In the genomic region with DNA sequence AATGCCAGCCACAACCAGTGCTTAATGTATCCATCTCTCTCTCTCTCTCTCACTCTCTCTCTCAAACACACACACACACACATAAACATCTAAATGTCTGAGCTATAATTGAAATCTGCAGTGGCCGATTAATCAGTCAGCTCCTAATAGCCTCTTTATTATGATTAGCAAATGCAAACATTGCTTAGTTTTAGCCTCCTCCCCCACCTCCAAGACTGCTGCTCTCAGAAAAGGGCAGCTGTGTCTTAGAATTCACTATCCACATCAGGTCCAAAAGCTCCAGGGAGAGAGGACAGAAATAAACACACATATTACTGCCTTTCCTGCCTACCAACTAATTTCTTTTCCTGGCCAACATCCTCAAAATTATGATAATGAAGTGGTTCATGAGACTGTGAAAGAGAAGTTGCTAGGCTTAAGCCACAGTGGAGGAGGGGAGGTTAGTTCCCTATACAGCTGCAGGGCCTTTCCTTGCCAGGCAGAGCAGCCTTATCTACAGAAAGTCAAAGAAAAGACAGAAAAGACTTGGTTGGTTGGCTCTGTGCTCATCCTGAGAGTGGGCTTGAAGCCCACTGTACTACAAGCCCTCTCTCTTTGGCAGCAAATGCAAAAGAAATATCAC, we compare ENCODE assay signal across 8 mouse cellular contexts.
DNase-seq lines count a peak whose midpoint lies in the region; ATAC-seq lines count a peak whose summit lies in the region.

No protein-coding gene starts in this region.

- peak overlapping the region; percentile 14; the same call in 1 of the 2 replicates for H3K27ac ChIP-seq in hindbrain, embryonic 15.5 days (replicated peaks)
- no peak overlapping the region for H3K27ac ChIP-seq in midbrain, embryonic 14.5 days (replicated peaks; ENCODE audit: low read depth, low read length)

- H3K36me3 ChIP-seq in hindbrain, embryonic 15.5 days, result no peaks in the 10 kb centered on the region
- H3K36me3 ChIP-seq in midbrain, embryonic 14.5 days (ENCODE audit: control insufficient read depth, insufficient read depth, low read length), result no peaks in the 10 kb centered on the region

- H3K9ac ChIP-seq in hindbrain, embryonic 15.5 days, result no peak overlapping the region
- H3K9ac ChIP-seq in midbrain, embryonic 14.5 days (replicated peaks; ENCODE audit: low read length), result no peak overlapping the region

- no peak overlapping the region for H3K4me3 ChIP-seq in hindbrain, embryonic 15.5 days
- no peak overlapping the region for H3K4me3 ChIP-seq in midbrain, embryonic 14.5 days (replicated peaks; ENCODE audit: low read depth, low read length)

- peak; percentile 34 for DNase-seq in layer of hippocampus, adult 9-11 months
- no peak for DNase-seq in layer of hippocampus, adult 9-10 months (ENCODE audit: low spot score)
- DNase-seq in c-Kit-positive CD71-negative TER-119-negative erythroid progenitor cells, embryonic 14.5 days (ENCODE audit: low read depth), result peak; percentile 23
- DNase-seq in midbrain, embryonic 14.5 days, result peak; percentile 71
- DNase-seq in adrenal gland, adult (ENCODE audit: inconsistent age in 2 of 2, low spot score in 1 of 2), result no peak
- no peak for DNase-seq in cerebellum, adult 18-20 months

- H3K9me3 ChIP-seq in hindbrain, embryonic 15.5 days, result no peaks in the 10 kb centered on the region
- no peaks in the 10 kb centered on the region for H3K9me3 ChIP-seq in midbrain, embryonic 14.5 days (ENCODE audit: control insufficient read depth, low read length)

- peaks cover 4% of the 10 kb centered on the region; the same call in 1 of the 2 replicates for H3K4me1 ChIP-seq in hindbrain, embryonic 15.5 days (replicated peaks)
- H3K4me1 ChIP-seq in midbrain, embryonic 14.5 days (ENCODE audit: control insufficient read depth, insufficient read depth, low read length), result 0 out of 2 replicates have a peak, but pooled peaks cover 5% of the 10 kb centered on the region

- 29% methylated on average over 1 of the region's 1 CpGs for WGBS in hindbrain, embryonic 15.5 days
- 40% methylated on average over 1 of the region's 1 CpGs for WGBS in midbrain, embryonic 14.5 days

- H3K27me3 ChIP-seq in hindbrain, embryonic 15.5 days, result no peaks in the 10 kb centered on the region
- no peaks in the 10 kb centered on the region for H3K27me3 ChIP-seq in midbrain, embryonic 14.5 days (ENCODE audit: control insufficient read depth, insufficient read depth, low read length)

- ATAC-seq in hindbrain, embryonic 15.5 days (ENCODE audit: low FRiP score, low read depth), result peak; percentile 92
- ATAC-seq in midbrain, embryonic 14.5 days (ENCODE audit: low FRiP score, low TSS enrichment), result peak; percentile 85
- ATAC-seq in megakaryocyte-erythroid progenitor cell, adult 5-6 weeks (replicated peaks; ENCODE audit: low FRiP score, low TSS enrichment, poor library complexity, severe bottlenecking), result no peak

- no peak overlapping the region for H3K4me2 ChIP-seq in hindbrain, embryonic 15.5 days
- no peak overlapping the region for H3K4me2 ChIP-seq in midbrain, embryonic 14.5 days (ENCODE audit: low read length)

Comparison
In these comparisons a context has a peak if more than half of its experiments do, and no peak if none do; other contexts are left out.
1. DNase-seq: peak in layer of hippocampus, adult 9-11 months (single experiment), c-Kit-positive CD71-negative TER-119-negative erythroid progenitor cells, embryonic 14.5 days (single experiment) and midbrain, embryonic 14.5 days (single experiment); none in layer of hippocampus, adult 9-10 months (single experiment), adrenal gland, adult (0 of 2) and cerebellum, adult 18-20 months (0 of 2).